Mouse (Mus musculus) MEL (cell line): Measurements from ENCODE around the gene Gm49387. TPM values are rescaled to one million over a fixed set of nuclear protein-coding genes. Genes with fewer than 3 reads are reported as not detected.

Source experiments
- DNase-seq: peaks from one replicate; pipeline ENCODE4 v3.0.0; 2011; ENCODE audit warnings: low read depth, low spot score
- H3K27ac ChIP-seq: 2 replicates; pipeline ENCODE4 v1.5.1; 2012; ENCODE audit warnings: low read depth, mild to moderate bottlenecking, control low read depth, low read length, moderate library complexity; ENCODE audit not compliant: control insufficient read depth
- H3K27me3 ChIP-seq, 2 experiments: fragments of 150-350 bp in 1 of 2; sonication (generic) in 1 of 2; 2 replicates each; pipeline ENCODE4 v1.6.1; 2012; ENCODE audit warnings: low read length in 2 of 2, mild to moderate bottlenecking in 2 of 2, improper control_type of control experiment in 1 of 2, moderate library complexity in 1 of 2; ENCODE audit not compliant: insufficient read depth in 2 of 2, control insufficient read depth in 1 of 2
- H3K36me3 ChIP-seq, 2 experiments: 2 replicates each; pipeline ENCODE4 v1.6.1; 2012 to 2014; ENCODE audit warnings: low read length in 2 of 2, improper control_type of control experiment in 1 of 2, inconsistent platforms in 1 of 2, mild to moderate bottlenecking in 1 of 2; ENCODE audit not compliant: insufficient read depth in 2 of 2, control insufficient read depth in 1 of 2
- H3K4me1 ChIP-seq, 2 experiments: fragments of 150-350 bp in 1 of 2; sonication (generic) in 1 of 2; 2 replicates each; pipeline ENCODE4 v1.6.1; 2012; ENCODE audit warnings: low read length in 2 of 2, improper control_type of control experiment in 1 of 2, mild to moderate bottlenecking in 1 of 2; ENCODE audit not compliant: insufficient read depth in 2 of 2, control insufficient read depth in 1 of 2
- H3K4me3 ChIP-seq, 2 experiments: fragments of 150-350 bp in 1 of 2; sonication (generic) in 1 of 2; 2 replicates each; pipeline ENCODE4 v1.5.1; 2012; ENCODE audit warnings: low read depth in 2 of 2, low read length in 2 of 2, mild to moderate bottlenecking in 2 of 2, moderate library complexity in 2 of 2, control low read depth in 1 of 2, improper control_type of control experiment in 1 of 2; ENCODE audit not compliant: control insufficient read depth in 1 of 2, insufficient read depth in 1 of 2
- H3K79me2 ChIP-seq: 2 replicates; pipeline ENCODE4 v1.6.1; 2012; ENCODE audit warnings: mild to moderate bottlenecking, low read length, moderate library complexity; ENCODE audit not compliant: control insufficient read depth, poor library complexity, insufficient read depth
- H3K9ac ChIP-seq: 2 replicates; pipeline ENCODE4 v1.6.1; 2012; ENCODE audit warnings: low read depth, mild to moderate bottlenecking, control low read depth, low read length, moderate library complexity; ENCODE audit not compliant: control insufficient read depth, poor library complexity, severe bottlenecking
- H3K9me3 ChIP-seq: fragments of 150-350 bp; sonication (generic); replicated peaks from 2 replicates; pipeline ENCODE4 v1.6.1; 2012; ENCODE audit warnings: mild to moderate bottlenecking, low read length, improper control_type of control experiment, moderate library complexity; ENCODE audit not compliant: insufficient read depth
- BHLHE40 ChIP-seq: IDR thresholded peaks from 2 replicates; pipeline ENCODE4 v1.6.1; 2012; ENCODE audit warnings: low read depth, mild to moderate bottlenecking, inconsistent platforms, low read length, improper control_type of control experiment, borderline replicate concordance
- CHD1 ChIP-seq: IDR thresholded peaks from 2 replicates; pipeline ENCODE4 v1.6.1; 2012; ENCODE audit warnings: low read depth, mild to moderate bottlenecking, inconsistent platforms, low read length, improper control_type of control experiment
- CTCF ChIP-seq, 3 experiments: IDR thresholded peaks in 2 of 3; conservative IDR thresholded peaks in 1 of 3; 2 replicates each; pipeline ENCODE4 v1.5.1; 2011 to 2012; ENCODE audit warnings: low read length in 3 of 3, low read depth in 2 of 3, mild to moderate bottlenecking in 2 of 3, improper control_type of control experiment in 1 of 3, inconsistent platforms in 1 of 3, mixed read lengths in 1 of 3, moderate library complexity in 1 of 3; ENCODE audit not compliant: control insufficient read depth in 1 of 3, insufficient read depth in 1 of 3, poor library complexity in 1 of 3, severe bottlenecking in 1 of 3
- E2F4 ChIP-seq: IDR thresholded peaks from 2 replicates; pipeline ENCODE4 v1.6.1; 2011; ENCODE audit warnings: low read depth, low read length, improper control_type of control experiment, borderline replicate concordance
- ELF1 ChIP-seq: IDR thresholded peaks from 2 replicates; pipeline ENCODE4 v1.6.1; 2014; ENCODE audit warnings: low read depth, mild to moderate bottlenecking, inconsistent platforms, low read length, improper control_type of control experiment, moderate library complexity
- EP300 ChIP-seq, 2 experiments: IDR thresholded peaks; 2 replicates each; pipeline ENCODE4 v1.6.1; 2011; ENCODE audit warnings: improper control_type of control experiment in 2 of 2, low read length in 2 of 2, low read depth in 1 of 2, mild to moderate bottlenecking in 1 of 2
- ETS1 ChIP-seq: IDR thresholded peaks from 2 replicates; pipeline ENCODE4 v1.6.1; 2012; ENCODE audit warnings: low read depth, mild to moderate bottlenecking, inconsistent platforms, low read length, improper control_type of control experiment, moderate library complexity
- GABPA ChIP-seq: IDR thresholded peaks from 2 replicates; pipeline ENCODE4 v1.6.1; 2012; ENCODE audit warnings: low read depth, mild to moderate bottlenecking, inconsistent platforms, low read length, improper control_type of control experiment, moderate library complexity
- GATA1 ChIP-seq: IDR thresholded peaks from 2 replicates; pipeline ENCODE4 v1.6.1; 2011; ENCODE audit warnings: low read depth, low read length, improper control_type of control experiment
- HCFC1 ChIP-seq: IDR thresholded peaks from 2 replicates; pipeline ENCODE4 v1.6.1; 2012; ENCODE audit warnings: low read depth, mild to moderate bottlenecking, inconsistent platforms, low read length, improper control_type of control experiment, moderate library complexity
- JUND ChIP-seq: IDR thresholded peaks from 2 replicates; pipeline ENCODE4 v1.6.1; 2011; ENCODE audit warnings: low read depth, mild to moderate bottlenecking, improper control_type of control experiment, low read length
- MAFK ChIP-seq: IDR thresholded peaks from 2 replicates; pipeline ENCODE4 v1.6.1; 2011; ENCODE audit warnings: low read depth, mild to moderate bottlenecking, low read length, improper control_type of control experiment, borderline replicate concordance
- NRF1 ChIP-seq: IDR thresholded peaks from 2 replicates; pipeline ENCODE4 v1.6.1; 2014; ENCODE audit warnings: low read depth, mild to moderate bottlenecking, inconsistent platforms, low read length, improper control_type of control experiment, moderate library complexity; ENCODE audit not compliant: poor library complexity, insufficient read depth, severe bottlenecking
- POLR2A ChIP-seq, 2 experiments: IDR thresholded peaks; 2 replicates each; pipeline ENCODE4 v1.6.1; 2011 to 2012; ENCODE audit warnings: low read length in 2 of 2, mild to moderate bottlenecking in 2 of 2, control low read depth in 1 of 2, improper control_type of control experiment in 1 of 2, low read depth in 1 of 2, moderate library complexity in 1 of 2; ENCODE audit not compliant: control insufficient read depth in 1 of 2, insufficient read depth in 1 of 2, poor library complexity in 1 of 2
- RAD21 ChIP-seq: IDR thresholded peaks from 2 replicates; pipeline ENCODE4 v1.6.1; 2011; ENCODE audit warnings: mild to moderate bottlenecking, low read depth, low read length, improper control_type of control experiment
- SIN3A ChIP-seq: IDR thresholded peaks from 2 replicates; pipeline ENCODE4 v1.6.1; 2012; ENCODE audit warnings: low read length, improper control_type of control experiment, inconsistent platforms
- TBP ChIP-seq: IDR thresholded peaks from 2 replicates; pipeline ENCODE4 v1.8.0; 2011; ENCODE audit warnings: low read depth, low read length, improper control_type of control experiment
- TCF12 ChIP-seq: IDR thresholded peaks from 2 replicates; pipeline ENCODE4 v1.6.1; 2014; ENCODE audit warnings: low read depth, mild to moderate bottlenecking, inconsistent platforms, low read length, improper control_type of control experiment, moderate library complexity
- USF1 ChIP-seq: IDR thresholded peaks from 2 replicates; pipeline ENCODE4 v1.6.1; 2014; ENCODE audit warnings: low read depth, mild to moderate bottlenecking, inconsistent platforms, low read length, improper control_type of control experiment, moderate library complexity
- USF2 ChIP-seq, 2 experiments: IDR thresholded peaks; 2 replicates each; pipeline ENCODE4 v1.6.1; 2011 to 2012; ENCODE audit warnings: improper control_type of control experiment in 2 of 2, low read length in 2 of 2, borderline replicate concordance in 1 of 2, inconsistent platforms in 1 of 2, low read depth in 1 of 2, mild to moderate bottlenecking in 1 of 2; ENCODE audit not compliant: insufficient read depth in 1 of 2
- ZKSCAN1 ChIP-seq: IDR thresholded peaks from 2 replicates; pipeline ENCODE4 v1.6.1; 2012; ENCODE audit warnings: low read depth, mild to moderate bottlenecking, inconsistent platforms, low read length, improper control_type of control experiment, moderate library complexity
- ZNF384 ChIP-seq: IDR thresholded peaks from 2 replicates; pipeline ENCODE4 v1.6.1; 2012; ENCODE audit warnings: low read depth, mild to moderate bottlenecking, inconsistent platforms, low read length, improper control_type of control experiment
- polyA plus RNA-seq, 2 experiments: library from polyadenylated mRNA; stranded (reverse) in 1 of 2; unstranded in 1 of 2; fragments of >175 nt in 1 of 2; fragments of >200 nt in 1 of 2; gene quantifications; 2 replicates each; pipeline versions ENCODE4 v1.2.1 to v1.2.4; 2012; ENCODE audit warnings: low replicate concordance in 2 of 2, low read depth in 1 of 2; ENCODE audit not compliant: insufficient read length in 2 of 2, insufficient read depth in 1 of 2, missing spikeins in 1 of 2
- total RNA-seq: library from RNA; depleted of rRNA; stranded (reverse); fragments of 300-350 nt; gene quantifications from 2 replicates; pipeline ENCODE4 v1.2.3, GENCODE M21; 2012

Gene Gm49387
- total and polyA plus RNA-seq, 3 experiments: 0.14 TPM; not detected in 2

DNA sequence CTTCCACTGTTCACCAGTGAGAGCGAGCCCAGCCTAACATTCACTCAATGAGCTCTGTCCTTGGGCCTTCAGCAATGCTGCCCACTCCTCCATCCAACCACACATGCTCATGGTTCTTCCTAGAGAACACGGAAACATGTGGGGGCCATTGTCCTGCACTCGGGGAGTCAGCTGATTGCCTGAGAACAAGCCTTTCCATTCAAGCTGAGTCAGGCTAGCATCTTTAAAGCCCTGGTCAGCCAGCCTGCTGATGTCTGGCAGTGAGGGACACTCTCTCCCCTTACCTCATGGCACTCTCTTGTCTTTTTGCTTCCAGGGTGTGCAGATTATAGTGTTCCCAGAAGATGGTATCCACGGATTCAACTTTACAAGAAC, 24.9 kb upstream of the Gm49387 start:
- H3K9ac ChIP-seq: peak overlapping the region; percentile 47
- H3K79me2 ChIP-seq: no peaks in the 10 kb centered on the region
- TF ChIP-seq CHD1 (no peak), JUND (no peak), USF2 (IDR thresholded peaks at IDR 0.05; ENCODE audit: borderline replicate concordance in 1 of 2, insufficient read depth in 1 of 2, low read depth in 1 of 2, low read length in 2 of 2) (no peak), CTCF (IDR thresholded peaks at IDR 0.05 in 2 of 3, conservative IDR thresholded peaks at IDR 0.05 in 1 of 3; ENCODE audit: control insufficient read depth in 1 of 3, insufficient read depth in 1 of 3, low read depth in 2 of 3, low read length in 3 of 3, poor library complexity in 1 of 3, severe bottlenecking in 1 of 3) (no peak), NRF1 (no peak), MAFK (no peak), USF1 (no peak), ZKSCAN1 (no peak), E2F4 (no peak), BHLHE40 (no peak), GATA1 (no peak), ZNF384 (no peak), TCF12 (no peak), POLR2A (IDR thresholded peaks at IDR 0.05; ENCODE audit: control insufficient read depth in 1 of 2, insufficient read depth in 1 of 2, low read depth in 1 of 2, low read length in 2 of 2, poor library complexity in 1 of 2) (no peak), ELF1 (no peak)
- TF ChIP-seq, all 39 proteins: peak for 0
- Histone ChIP-seq H3K4me3 (no peak overlapping the region; a peak in 2 of 4 replicates), H3K36me3 (peaks cover 0 to 33% of the 10 kb centered on the region in 2 experiments; a peak in 3 of 4 replicates), H3K4me1 (peaks cover 22 to 43% of the 10 kb centered on the region in 2 experiments), H3K27me3 (no peaks in the 10 kb centered on the region), H3K27ac (peak overlapping the region; percentile 89), H3K9me3 (no peaks in the 10 kb centered on the region)
- no peak for DNase-seq

GRCm38 (mm10) chr14:31664903-31665565, 24.4 kb upstream of the Gm49387 start:
- Histone ChIP-seq H3K27ac (peak overlapping the region; percentile 89), H3K4me3 (peak overlapping the region; percentile 28 to 48), H3K27me3 (no peaks in the 10 kb centered on the region)
- peak; percentile 84 for DNase-seq
- no peak for TF ChIP-seq USF1
- TF ChIP-seq ETS1: no peak
- TF ChIP-seq POLR2A (IDR thresholded peaks at IDR 0.05; ENCODE audit: control insufficient read depth in 1 of 2, insufficient read depth in 1 of 2, low read depth in 1 of 2, low read length in 2 of 2, poor library complexity in 1 of 2): peak in 1 of 2 experiments; percentile 14; a peak in 1 of 4 replicates
- no peak for TF ChIP-seq GABPA
- TF ChIP-seq SIN3A: peak; percentile 11; the same call in 1 of the 2 replicates
- 0 out of 2 replicates have a peak, but pooled peaks have one; percentile 10 for TF ChIP-seq TBP
- TF ChIP-seq TCF12: no peak
- TF ChIP-seq USF2 (IDR thresholded peaks at IDR 0.05; ENCODE audit: borderline replicate concordance in 1 of 2, insufficient read depth in 1 of 2, low read depth in 1 of 2, low read length in 2 of 2): no peak
- no peak for TF ChIP-seq NRF1
- no peak for TF ChIP-seq HCFC1
- TF ChIP-seq EP300 (IDR thresholded peaks at IDR 0.05; ENCODE audit: low read depth in 1 of 2, low read length in 2 of 2): no peak; a peak in 1 of 4 replicates
- no peak for TF ChIP-seq RAD21
- TF ChIP-seq, all 39 proteins: peak for 3
- H3K9ac ChIP-seq: peak overlapping the region; percentile 47
- peaks cover 0 to 32% of the 10 kb centered on the region in 2 experiments; a peak in 3 of 4 replicates for H3K36me3 ChIP-seq
- peaks cover 20 to 39% of the 10 kb centered on the region in 2 experiments for H3K4me1 ChIP-seq
- no peaks in the 10 kb centered on the region for H3K79me2 ChIP-seq
- H3K9me3 ChIP-seq: no peaks in the 10 kb centered on the region
